Mouse (Mus musculus) lung, postnatal 0 days (tissue): Measurements from ENCODE around the gene Camta1.

Experiments used
- CTCF ChIP-seq: IDR thresholded peaks from 2 replicates; pipeline ENCODE4 v1.5.1; 2016; ENCODE audit warnings: antibody characterized with exemption, mild to moderate bottlenecking
- EP300 ChIP-seq: IDR thresholded peaks from 2 replicates; pipeline ENCODE4 v1.6.1; 2016; ENCODE audit warnings: antibody characterized with exemption, mild to moderate bottlenecking, control low read depth

- no peak for TF ChIP-seq CTCF
- TF ChIP-seq EP300 = no peak
These were observed 694.7 kb downstream of the Camta1 start for GRCm38 (mm10) chr4:151166969-151167368.
